Mouse (Mus musculus) adrenal gland, postnatal 14 days (tissue): Measurements from ENCODE around the gene Snd1. TPM values are rescaled to one million over a fixed set of nuclear protein-coding genes. Genes with fewer than 3 reads are reported as not detected.

Experiments
- DNase-seq: peaks from one replicate; pipeline ENCODE4 v3.0.0; 2021; ENCODE audit warnings: mixed read lengths
- total RNA-seq: library from RNA; stranded (reverse); gene quantifications from 2 replicates; pipeline ENCODE4 v1.2.3, GENCODE M21; 2021

Gene Snd1
- total RNA-seq, 1 experiment from 2014 or later: 121 TPM

GRCm38 (mm10) chr6:28871725-28872420, 396.9 kb downstream of the Snd1 start:
- no peak for DNase-seq

GRCm38 (mm10) chr6:28872421-28872795, 397.5 kb downstream of the Snd1 start:
- DNase-seq: no peak

- DNase-seq: no peak
Measured at GRCm38 (mm10) chr6:28874053-28874452, 399.1 kb downstream of the Snd1 start.

GRCm38 (mm10) chr6:28874759-28875158, 399.8 kb downstream of the Snd1 start:
- DNase-seq: no peak

- no peak for DNase-seq
Measured at GRCm38 (mm10) chr6:28875333-28875732, 400.4 kb downstream of the Snd1 start.

GRCm38 (mm10) chr6:28876492-28876891, 401.6 kb downstream of the Snd1 start:
- no peak for DNase-seq

- no peak for DNase-seq
Measured at GRCm38 (mm10) chr6:28877945-28878666, 403.2 kb downstream of the Snd1 start.

GRCm38 (mm10) chr6:28879315-28879714, 404.4 kb downstream of the Snd1 start:
- no peak for DNase-seq

- no peak for DNase-seq
Measured at GRCm38 (mm10) chr6:28880909-28881308, 406.0 kb downstream of the Snd1 start.

GRCm38 (mm10) chr6:28883518-28883917, 408.6 kb downstream of the Snd1 start:
- DNase-seq: peak; percentile 41

- no peak for DNase-seq
Measured at GRCm38 (mm10) chr6:28886724-28887440, 411.9 kb downstream of the Snd1 start.

GRCm38 (mm10) chr6:28890426-28890825, 415.5 kb downstream of the Snd1 start:
- no peak for DNase-seq

- no peak for DNase-seq
Measured at GRCm38 (mm10) chr6:28891480-28891879, 416.5 kb downstream of the Snd1 start.

- no peak for DNase-seq
Measured at GRCm38 (mm10) chr6:28895004-28895515, 420.1 kb downstream of the Snd1 start.

GRCm38 (mm10) chr6:28895726-28896125, 420.8 kb downstream of the Snd1 start:
- DNase-seq: peak; percentile 62

- DNase-seq: no peak
Measured at GRCm38 (mm10) chr6:28896762-28897320, 421.9 kb downstream of the Snd1 start.

GRCm38 (mm10) chr6:28897326-28898085, 422.6 kb downstream of the Snd1 start:
- DNase-seq: peak; percentile 28

- DNase-seq: peak; percentile 87
Measured at GRCm38 (mm10) chr6:28898836-28899235, 423.9 kb downstream of the Snd1 start.

GRCm38 (mm10) chr6:28902573-28902972, 427.6 kb downstream of the Snd1 start:
- no peak for DNase-seq

- DNase-seq: no peak
Measured at GRCm38 (mm10) chr6:28904417-28904816, 429.5 kb downstream of the Snd1 start.

GRCm38 (mm10) chr6:28905301-28905700, 430.4 kb downstream of the Snd1 start:
- no peak for DNase-seq

GRCm38 (mm10) chr6:28909866-28910265, 434.9 kb downstream of the Snd1 start:
- peak; percentile 50 for DNase-seq
